In genomic region chr1:24550031-24550430, GRCm38 (mm10) we compare ENCODE assay signal across 13 mouse cellular contexts. TPM values are rescaled to one million over a fixed set of nuclear protein-coding genes. Genes with fewer than 3 reads are reported as not detected.
DNase-seq lines count a peak whose midpoint lies in the region; ATAC-seq and TF ChIP-seq lines count a peak whose summit lies in the region.
"Had no signal": no experiment of that assay in that cellular context is flagged by ENCODE, and none has a peak within 500 bp of the region (broad histone marks: within the 10 kb centered on the region; RNA-seq: fewer than 3 reads in every experiment).

No protein-coding gene starts in this region.

- H3K4me1 ChIP-seq in heart, embryonic 15.5 days (replicated peaks): no peaks in the 10 kb centered on the region
- no peaks in the 10 kb centered on the region for H3K4me1 ChIP-seq in midbrain, postnatal 0 days (ENCODE audit: insufficient read depth, low read length)
- H3K4me1 ChIP-seq in midbrain, embryonic 15.5 days: no peaks in the 10 kb centered on the region
- H3K4me1 ChIP-seq in limb, embryonic 13.5 days: peaks cover 25% of the 10 kb centered on the region; the same call in 1 of the 2 replicates

- H3K4me2 ChIP-seq in heart, embryonic 15.5 days: peak overlapping the region; percentile 6; the same call in 1 of the 2 replicates
- no peak overlapping the region for H3K4me2 ChIP-seq in midbrain, postnatal 0 days (ENCODE audit: low read depth, low read length, poor library complexity, severe bottlenecking)
- no peak overlapping the region for H3K4me2 ChIP-seq in midbrain, embryonic 15.5 days
- peak overlapping the region; percentile 39 for H3K4me2 ChIP-seq in limb, embryonic 13.5 days (replicated peaks)
- H3K4me2 ChIP-seq: liver, embryonic 11.5 days had no signal

- no peak overlapping the region for H3K4me3 ChIP-seq in heart, embryonic 15.5 days
- H3K4me3 ChIP-seq in midbrain, postnatal 0 days (ENCODE audit: low read depth, low read length): no peak overlapping the region
- H3K4me3 ChIP-seq in midbrain, embryonic 15.5 days: no peak overlapping the region
- no peak overlapping the region for H3K4me3 ChIP-seq in limb, embryonic 13.5 days

- H3K27me3 ChIP-seq in heart, embryonic 15.5 days: no peaks in the 10 kb centered on the region
- H3K27me3 ChIP-seq in midbrain, postnatal 0 days (ENCODE audit: insufficient read depth, low read length): no peaks in the 10 kb centered on the region
- no peaks in the 10 kb centered on the region for H3K27me3 ChIP-seq in midbrain, embryonic 15.5 days (replicated peaks)
- H3K27me3 ChIP-seq in limb, embryonic 13.5 days: no peaks in the 10 kb centered on the region
- H3K27me3 ChIP-seq: CH12.LX, Patski had no signal

- no peak for TF ChIP-seq CTCF in midbrain, postnatal 0 days (IDR thresholded peaks at IDR 0.05)

- no peak overlapping the region for H3K9ac ChIP-seq in heart, embryonic 15.5 days
- no peak overlapping the region for H3K9ac ChIP-seq in midbrain, postnatal 0 days (replicated peaks; ENCODE audit: low read length, poor library complexity, severe bottlenecking)
- no peak overlapping the region for H3K9ac ChIP-seq in midbrain, embryonic 15.5 days
- H3K9ac ChIP-seq in limb, embryonic 13.5 days: no peak overlapping the region

- H3K9me3 ChIP-seq in heart, embryonic 15.5 days (replicated peaks): no peaks in the 10 kb centered on the region
- no peaks in the 10 kb centered on the region for H3K9me3 ChIP-seq in midbrain, postnatal 0 days (ENCODE audit: low read length)
- no peaks in the 10 kb centered on the region for H3K9me3 ChIP-seq in midbrain, embryonic 15.5 days
- H3K9me3 ChIP-seq in limb, embryonic 13.5 days: no peaks in the 10 kb centered on the region

- intact Hi-C loops in left cerebral cortex, postnatal 25 days (cut with DNase I): no loop called here

- ATAC-seq in heart, embryonic 15.5 days (replicated peaks; ENCODE audit: insufficient number of reproducible peaks, insufficient read depth, low FRiP score, low read depth): no peak
- no peak for ATAC-seq in midbrain, postnatal 0 days (ENCODE audit: low FRiP score)
- ATAC-seq in midbrain, embryonic 15.5 days (replicated peaks): no peak
- ATAC-seq in limb, embryonic 13.5 days (ENCODE audit: low FRiP score, low read depth): peak; percentile 59; the same call in 1 of the 2 replicates
- ATAC-seq: hindbrain, embryonic 16.5 days; Patski had no signal

- WGBS in heart, embryonic 15.5 days: 45% methylated on average over 10 of the region's 10 CpGs
- 64% methylated on average over 10 of the region's 10 CpGs for WGBS in midbrain, postnatal 0 days
- 69% methylated on average over 10 of the region's 10 CpGs for WGBS in midbrain, embryonic 15.5 days
- 25% methylated on average over 10 of the region's 10 CpGs for WGBS in limb, embryonic 13.5 days

- no peak for DNase-seq in heart, adult 9 months (ENCODE audit: low spot score in 2 of 2)
- DNase-seq in midbrain, postnatal 0 days (ENCODE audit: low spot score): peak; percentile 5
- no peak for DNase-seq in adrenal gland, postnatal 4 days (ENCODE audit: low spot score in 2 of 2)
- no peak for DNase-seq in left cerebral cortex, postnatal 25 days (ENCODE audit: low spot score in 2 of 2)
- DNase-seq: kidney, postnatal 25 days; right cerebral cortex, postnatal 14 days had no signal

- H3K36me3 ChIP-seq in heart, embryonic 15.5 days: no peaks in the 10 kb centered on the region
- H3K36me3 ChIP-seq in midbrain, postnatal 0 days (ENCODE audit: insufficient read depth, low read length): no peaks in the 10 kb centered on the region
- H3K36me3 ChIP-seq in midbrain, embryonic 15.5 days (replicated peaks): no peaks in the 10 kb centered on the region
- no peaks in the 10 kb centered on the region for H3K36me3 ChIP-seq in limb, embryonic 13.5 days

- no peak overlapping the region for H3K27ac ChIP-seq in heart, embryonic 15.5 days
- H3K27ac ChIP-seq in midbrain, postnatal 0 days (ENCODE audit: low read depth, low read length): no peak overlapping the region
- no peak overlapping the region for H3K27ac ChIP-seq in midbrain, embryonic 15.5 days
- H3K27ac ChIP-seq in limb, embryonic 13.5 days: peak overlapping the region; percentile 2; the same call in 1 of the 2 replicates

RNA-seq across cellular contexts. Expression of gene Col19a1, which starts 37.2 kb away (rescaled TPM):
- 0.09 and 0.28 TPM in 2 replicates for polyA plus RNA-seq in heart, embryonic 15.5 days (2015; fragmentation: Nextera tagmentation; extraction: Ambion mirVana)
- total RNA-seq in midbrain, postnatal 0 days (2014; rRNA removed): 2.5 and 2.8 TPM in 2 replicates
- 1.9 and 2.4 TPM in 2 replicates for polyA plus RNA-seq in midbrain, postnatal 0 days (2015; fragmentation: Nextera tagmentation; extraction: Ambion mirVana)
- 1.2 and 2.2 TPM in 2 replicates for polyA plus RNA-seq in midbrain, embryonic 15.5 days (2015; fragmentation: Nextera tagmentation; extraction: Ambion mirVana)
- polyA plus RNA-seq in limb, embryonic 13.5 days (2015; fragmentation: Nextera tagmentation; extraction: Ambion mirVana): 6.0 and 6.5 TPM in 2 replicates
- under 1 TPM; 0.34 to 0.53 TPM for total RNA-seq in adrenal gland, postnatal 4 days (2021)
- total RNA-seq in left cerebral cortex, postnatal 25 days (2021): 10 to 100 TPM; 27.4 to 28.9 TPM
- total RNA-seq: CH12.LX had no signal
- polyA plus RNA-seq: Patski had no signal

Comparison
In these comparisons a context has a peak if more than half of its experiments do, and no peak if none do; other contexts are left out.
1. H3K4me2 ChIP-seq: peak in heart, embryonic 15.5 days (single experiment) and limb, embryonic 13.5 days (single experiment); none in midbrain, postnatal 0 days (single experiment) and midbrain, embryonic 15.5 days (single experiment).